Mouse (Mus musculus) splenic B cell, adult 2 months (primary cell): ENCODE results near the gene Atp5g3.
A peak's percentile ranks its signal among the peaks of the same experiment; 100 is the strongest.

ENCODE experiments used
- DNase-seq: peaks from one replicate; pipeline ENCODE4 v3.0.0-alpha.2; 2011; ENCODE audit warnings: low read depth, low spot score
- H3K27me3 ChIP-seq: 2 replicates; pipeline ENCODE4 v1.6.1; 2012; ENCODE audit warnings: mild to moderate bottlenecking, low read length, moderate library complexity, mixed read lengths; ENCODE audit not compliant: control insufficient read depth, poor library complexity, insufficient read depth, severe bottlenecking
- H3K36me3 ChIP-seq: 2 replicates; pipeline ENCODE4 v1.6.1; 2012; ENCODE audit warnings: mild to moderate bottlenecking, low read length, moderate library complexity, mixed read lengths; ENCODE audit not compliant: control insufficient read depth, poor library complexity, insufficient read depth, severe bottlenecking

Atp5g3 gene

DNA sequence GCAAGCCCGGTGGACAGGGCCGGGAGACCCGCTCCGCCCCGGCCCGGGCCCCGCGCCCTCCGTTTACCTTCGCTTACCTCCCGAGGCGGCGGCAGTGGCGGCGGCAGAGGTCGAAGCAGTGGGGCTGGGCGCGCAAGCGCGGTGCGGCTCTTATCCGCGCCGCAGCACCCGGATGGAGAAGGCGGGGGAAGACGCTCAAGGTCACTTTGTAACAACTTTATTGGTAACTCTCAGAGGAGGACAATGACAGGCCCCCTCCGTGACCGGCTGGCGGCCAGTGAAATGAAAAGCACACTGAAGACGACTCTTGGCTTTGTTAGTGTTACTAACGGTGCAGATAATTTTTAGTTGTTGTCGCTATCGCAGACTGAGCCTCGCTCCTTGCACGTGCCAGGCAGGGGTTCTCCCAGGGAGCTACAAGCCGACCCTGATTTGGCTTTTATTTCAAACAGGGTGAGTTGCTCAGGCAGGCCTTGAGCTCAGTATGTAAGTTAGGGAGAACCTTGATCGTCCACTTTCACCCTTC is at the start of gene Atp5g3:
Atp5g3 (minus strand) TSS at position 152 of the 526 bp plus-strand sequence.
- Histone ChIP-seq H3K36me3 (no peaks in the 10 kb centered on the region; the same call in none of the 2 replicates), H3K27me3 (no peaks in the 10 kb centered on the region)
- peak; percentile 94 for DNase-seq

DNA sequence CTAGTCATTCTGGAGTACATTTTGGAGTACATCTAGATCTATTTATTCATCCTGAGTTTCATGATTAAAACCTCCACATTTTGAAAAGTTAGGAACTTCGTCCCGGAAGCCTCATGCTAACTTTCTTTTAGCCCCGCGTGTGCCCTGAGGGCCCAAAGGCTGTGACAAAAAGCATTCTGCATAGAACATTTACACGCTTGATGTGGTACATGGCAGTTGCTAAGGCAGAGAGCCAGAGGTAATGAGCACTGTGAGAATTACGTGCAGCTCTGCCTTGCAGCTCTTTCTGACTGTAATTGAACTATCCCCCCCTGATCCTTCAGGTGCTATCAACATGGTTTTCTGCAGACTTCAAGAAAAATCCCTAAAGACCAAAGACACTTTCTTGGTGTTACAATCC is 47.2 kb upstream of the Atp5g3 start:
- H3K27me3 ChIP-seq = no peaks in the 10 kb centered on the region
- no peak for DNase-seq

DNA sequence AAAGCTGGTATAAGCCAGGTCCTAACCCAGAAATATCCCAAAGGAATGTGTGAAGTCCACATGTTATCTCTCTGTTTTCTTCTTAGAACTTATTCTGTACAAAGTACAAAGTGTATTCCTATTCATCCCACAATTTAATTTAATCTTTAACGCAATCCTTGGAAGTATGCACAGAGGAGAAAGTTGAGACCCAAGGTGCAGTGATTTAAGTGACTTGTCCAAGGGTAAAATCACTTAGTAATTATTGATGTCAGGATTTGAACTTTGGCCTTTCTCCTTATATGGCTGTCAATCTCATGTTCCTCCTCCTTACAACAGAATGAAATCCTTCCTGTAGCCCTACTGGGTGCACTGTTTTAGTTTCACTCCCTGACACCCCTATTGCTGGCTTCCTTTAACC is 42.5 kb upstream of the Atp5g3 start:
- H3K36me3 ChIP-seq = no peaks in the 10 kb centered on the region
- no peak for DNase-seq

More for the DNA sequence above, 47.2 kb upstream of the Atp5g3 start:
- no peaks in the 10 kb centered on the region for H3K36me3 ChIP-seq

DNA sequence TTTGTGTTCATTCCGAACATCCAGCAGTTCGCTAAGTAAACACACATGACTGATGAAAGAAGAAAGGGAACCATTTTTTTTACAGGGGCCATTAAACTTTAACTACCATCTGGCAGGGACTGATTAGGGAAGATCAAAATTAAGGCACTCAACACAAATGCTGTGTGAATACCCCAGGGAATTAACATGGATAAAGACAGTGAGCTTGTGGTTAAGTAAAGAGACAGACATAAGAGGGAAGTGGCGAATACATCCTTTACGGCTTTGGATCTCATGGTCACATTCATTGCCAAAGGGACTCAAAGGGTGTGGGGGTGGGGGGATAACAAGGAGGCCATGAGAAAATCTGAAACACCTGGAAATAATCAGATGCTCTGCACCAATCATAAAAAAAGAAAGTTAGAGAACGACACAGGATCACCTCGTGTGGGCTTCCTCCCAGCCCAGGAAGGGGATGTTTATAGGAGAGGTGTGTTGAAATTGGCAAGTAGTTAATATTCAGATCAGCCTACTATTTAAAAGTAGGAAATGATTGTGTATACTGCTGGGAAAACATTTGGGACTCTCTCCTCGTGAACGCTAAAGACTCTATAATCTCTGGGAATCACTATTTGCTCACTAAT is 41.6 kb upstream of the Atp5g3 start:
- DNase-seq = no peak
- Histone ChIP-seq H3K36me3 (no peaks in the 10 kb centered on the region), H3K27me3 (no peaks in the 10 kb centered on the region)

More for the DNA sequence above, 42.5 kb upstream of the Atp5g3 start:
- H3K27me3 ChIP-seq = no peaks in the 10 kb centered on the region

DNA sequence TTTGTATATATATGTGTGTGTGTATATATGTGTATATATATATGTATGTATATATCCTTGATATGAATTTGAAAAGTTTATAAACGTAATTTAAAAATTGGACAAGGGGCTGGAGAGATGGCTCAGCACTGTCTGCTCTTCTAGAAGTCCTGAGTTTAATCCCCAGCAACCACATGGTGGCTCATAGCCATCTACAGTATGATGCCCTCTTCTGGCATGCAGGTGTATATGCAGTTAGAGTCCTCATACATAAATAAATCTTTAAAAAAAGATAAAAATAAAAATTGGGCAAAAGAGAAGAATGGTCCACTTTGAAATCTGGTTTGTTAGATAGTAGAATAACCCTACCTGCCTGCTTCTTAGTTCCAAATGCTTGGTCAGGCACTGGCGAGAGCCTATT is 36.2 kb upstream of the Atp5g3 start:
- no peak for DNase-seq
- H3K27me3 ChIP-seq = no peaks in the 10 kb centered on the region
- H3K36me3 ChIP-seq = no peaks in the 10 kb centered on the region

DNA sequence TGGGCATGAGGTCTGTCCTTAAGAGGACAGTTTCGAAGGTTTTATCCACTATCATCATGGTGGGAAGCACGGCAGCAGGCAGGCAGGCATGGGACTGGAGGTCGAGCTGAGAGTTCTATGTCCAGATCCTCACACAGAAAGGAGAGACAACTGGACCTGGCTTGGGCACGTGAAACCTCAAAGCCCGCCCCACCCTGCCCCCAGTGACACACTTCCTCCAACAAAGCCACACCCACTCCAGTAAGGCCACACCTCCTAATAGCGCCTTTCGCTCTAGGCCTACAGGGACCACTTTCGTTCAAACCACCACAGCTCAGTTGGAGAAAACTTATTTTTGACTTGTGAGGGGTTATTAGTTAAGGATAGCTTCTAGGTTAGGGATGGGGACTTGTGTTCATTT is 32.6 kb upstream of the Atp5g3 start:
- DNase-seq = no peak
- Histone ChIP-seq H3K36me3 (no peaks in the 10 kb centered on the region), H3K27me3 (no peaks in the 10 kb centered on the region)

DNA sequence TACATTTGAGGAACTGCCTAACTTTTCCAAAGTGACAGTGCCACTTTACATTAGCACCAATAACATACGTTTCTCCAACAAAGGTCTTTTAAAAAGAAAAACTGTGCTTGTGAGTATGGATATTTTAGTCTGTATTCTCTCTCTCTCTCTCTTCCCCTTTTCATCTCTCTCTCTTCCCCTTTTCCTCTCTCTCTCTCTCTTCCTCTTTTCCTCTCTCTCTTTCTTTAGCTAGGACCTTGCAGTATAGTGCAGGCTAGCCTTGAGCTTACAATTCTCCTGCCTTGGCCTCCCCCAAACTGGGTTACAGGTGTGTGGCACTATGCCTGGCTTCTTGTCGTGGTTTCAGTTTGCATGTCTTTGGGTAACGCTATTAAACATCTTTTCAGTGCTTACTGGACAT is 31.7 kb upstream of the Atp5g3 start:
- Histone ChIP-seq H3K36me3 (no peaks in the 10 kb centered on the region), H3K27me3 (no peaks in the 10 kb centered on the region)
- DNase-seq = no peak

DNA sequence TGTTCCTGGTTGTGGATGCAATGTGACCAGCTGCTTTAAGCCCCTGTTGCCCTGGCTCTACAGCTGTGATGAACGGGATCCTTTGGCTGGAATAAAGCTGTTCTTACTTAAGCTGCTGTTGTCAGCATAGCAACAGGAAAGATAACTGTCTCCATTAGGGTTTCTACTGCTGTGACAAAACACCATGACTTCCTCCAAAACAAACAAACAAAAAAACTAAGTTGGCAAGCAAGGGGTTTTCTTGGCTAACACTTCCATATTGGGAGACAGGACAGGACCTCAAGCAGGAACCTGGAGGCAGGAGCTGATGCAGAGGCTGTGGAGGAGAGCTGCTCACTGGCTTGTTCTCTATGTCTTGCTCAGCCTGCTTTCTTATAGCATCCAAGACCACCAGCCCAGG is 30.2 kb upstream of the Atp5g3 start:
- no peak for DNase-seq
- no peaks in the 10 kb centered on the region for H3K27me3 ChIP-seq
- H3K36me3 ChIP-seq = no peaks in the 10 kb centered on the region

DNA sequence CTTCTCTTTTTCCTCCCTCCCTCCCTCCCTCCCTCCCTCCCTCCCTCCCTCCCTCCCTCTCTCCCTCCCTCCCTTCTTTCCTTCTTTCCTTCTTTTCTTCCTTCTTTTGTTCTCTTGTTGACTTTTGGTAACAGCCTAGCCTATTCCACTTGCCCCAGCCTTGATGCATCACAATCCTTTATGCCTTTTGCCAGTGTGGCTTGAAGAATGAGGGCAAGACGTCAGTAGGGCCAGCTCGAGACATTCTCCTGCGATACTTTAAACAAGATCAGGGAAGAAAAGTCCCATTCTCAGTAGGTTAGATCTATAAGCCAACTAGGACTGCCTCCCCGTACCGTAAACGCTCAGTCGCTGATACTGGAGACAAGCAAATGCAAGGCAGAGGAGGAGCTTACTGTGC is 29.3 kb upstream of the Atp5g3 start:
- H3K36me3 ChIP-seq = no peaks in the 10 kb centered on the region
- no peaks in the 10 kb centered on the region for H3K27me3 ChIP-seq
- no peak for DNase-seq

DNA sequence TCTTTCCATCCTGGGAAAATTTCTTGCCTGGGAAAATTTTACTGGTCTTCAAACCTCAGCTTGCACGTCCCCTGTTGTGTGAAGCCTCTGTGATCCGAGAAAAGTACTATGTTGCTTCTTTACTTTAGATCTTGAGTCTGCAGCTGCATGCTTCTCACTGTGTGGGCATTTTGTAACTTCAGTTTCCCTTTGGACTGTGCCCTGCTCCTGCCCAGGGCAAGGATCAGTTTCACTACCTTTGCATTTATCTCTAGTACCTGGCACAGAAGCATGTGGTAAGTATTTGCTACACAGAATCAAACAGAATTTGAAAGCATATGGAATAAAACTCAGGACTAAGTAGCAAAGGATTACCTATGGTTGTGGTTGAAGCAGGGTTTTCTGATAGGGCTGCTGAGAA is 27.8 kb upstream of the Atp5g3 start:
- Histone ChIP-seq H3K36me3 (no peaks in the 10 kb centered on the region), H3K27me3 (no peaks in the 10 kb centered on the region)
- no peak for DNase-seq

DNA sequence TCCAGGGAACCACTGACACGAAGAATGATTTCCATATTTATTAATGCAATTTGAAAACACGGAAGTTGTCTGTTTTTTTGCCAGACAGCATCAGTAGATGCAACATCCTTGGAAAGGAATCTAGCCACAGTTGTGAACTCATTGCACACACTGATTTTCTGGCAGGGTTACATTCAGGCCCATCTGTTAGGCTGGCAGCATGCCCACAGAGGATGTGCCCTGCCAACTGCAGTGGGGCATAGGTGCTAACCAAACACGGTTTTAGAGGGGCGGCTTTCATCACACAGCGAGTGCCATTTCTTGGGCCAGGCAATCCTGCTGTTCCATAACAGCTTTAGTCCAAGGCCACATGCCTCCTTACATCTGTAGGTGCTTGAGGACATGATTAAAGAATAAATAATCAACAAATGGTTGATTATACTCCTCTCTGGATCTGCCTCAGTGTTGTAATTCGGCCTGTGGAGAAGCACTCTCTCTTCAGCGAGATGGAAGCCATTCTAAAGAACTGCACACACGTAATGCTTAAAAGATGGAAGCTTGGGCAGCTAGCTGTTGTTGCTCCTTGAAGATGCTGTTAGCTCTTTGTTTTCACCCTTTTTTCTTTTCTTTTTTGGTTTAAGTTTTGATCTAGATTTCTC is 21.7 kb upstream of the Atp5g3 start:
- DNase-seq = no peak
- Histone ChIP-seq H3K36me3 (no peaks in the 10 kb centered on the region), H3K27me3 (no peaks in the 10 kb centered on the region)

DNA sequence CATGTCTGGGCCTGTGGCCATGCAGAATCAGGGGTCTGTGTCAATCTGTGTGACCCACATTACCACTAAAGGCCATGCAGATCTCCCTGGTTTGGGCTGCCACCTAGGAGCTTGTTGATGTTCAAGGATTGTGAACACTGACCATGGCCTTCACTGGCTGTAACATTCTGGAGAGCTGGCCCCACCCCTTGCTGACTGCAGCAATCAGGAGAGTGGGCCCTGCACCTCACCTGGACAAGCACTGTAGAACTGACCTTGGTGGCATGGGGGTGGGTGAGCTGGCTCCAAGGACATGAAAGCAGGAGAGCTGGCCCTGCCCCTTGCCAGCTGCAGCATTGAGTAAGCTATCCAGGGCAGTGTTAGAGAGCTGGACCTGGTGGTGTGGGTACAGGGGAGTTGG is 16.6 kb upstream of the Atp5g3 start:
- H3K36me3 ChIP-seq = no peaks in the 10 kb centered on the region
- H3K27me3 ChIP-seq = no peaks in the 10 kb centered on the region
- no peak for DNase-seq

DNA sequence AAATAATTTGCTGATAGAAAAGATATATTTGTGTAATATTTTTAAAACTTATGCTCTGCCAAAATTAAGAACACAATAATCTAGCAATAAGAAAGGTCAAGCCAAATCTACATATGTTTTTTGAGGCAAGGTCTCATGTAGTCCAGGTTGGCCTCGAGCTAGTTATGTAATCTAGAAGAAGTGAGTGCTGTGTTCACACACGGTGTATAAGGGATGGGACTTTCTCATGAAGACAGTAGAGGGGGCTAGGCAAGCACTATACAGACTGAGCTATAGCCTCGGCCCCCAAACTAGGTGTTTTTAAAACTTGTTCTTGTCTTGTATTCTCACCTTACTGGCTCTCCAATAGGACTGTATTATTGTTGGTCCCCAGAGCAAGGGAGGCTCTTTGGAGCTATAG is 14.4 kb upstream of the Atp5g3 start:
- DNase-seq = no peak
- Histone ChIP-seq H3K27me3 (no peaks in the 10 kb centered on the region), H3K36me3 (no peaks in the 10 kb centered on the region)

DNA sequence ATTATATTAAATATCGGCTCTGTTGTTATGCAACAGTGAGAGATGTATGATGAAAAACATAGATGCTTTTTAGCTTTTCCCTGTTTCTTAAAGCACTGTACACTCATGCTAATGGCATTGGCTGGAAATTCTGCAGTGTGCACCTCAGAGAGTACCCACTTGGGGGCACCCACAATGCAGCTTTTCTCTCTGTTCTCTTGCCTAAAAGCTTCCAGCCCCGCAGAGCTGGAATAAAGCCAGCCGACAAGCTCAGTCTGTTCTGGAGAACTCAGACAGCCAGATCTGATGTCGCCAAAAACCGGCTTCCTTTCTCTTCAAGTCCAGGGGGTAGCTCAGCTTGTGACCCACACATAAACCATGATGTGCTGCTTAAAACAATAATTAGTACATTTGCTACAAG is 14.0 kb upstream of the Atp5g3 start:
- DNase-seq = no peak
- Histone ChIP-seq H3K36me3 (no peaks in the 10 kb centered on the region), H3K27me3 (no peaks in the 10 kb centered on the region)

DNA sequence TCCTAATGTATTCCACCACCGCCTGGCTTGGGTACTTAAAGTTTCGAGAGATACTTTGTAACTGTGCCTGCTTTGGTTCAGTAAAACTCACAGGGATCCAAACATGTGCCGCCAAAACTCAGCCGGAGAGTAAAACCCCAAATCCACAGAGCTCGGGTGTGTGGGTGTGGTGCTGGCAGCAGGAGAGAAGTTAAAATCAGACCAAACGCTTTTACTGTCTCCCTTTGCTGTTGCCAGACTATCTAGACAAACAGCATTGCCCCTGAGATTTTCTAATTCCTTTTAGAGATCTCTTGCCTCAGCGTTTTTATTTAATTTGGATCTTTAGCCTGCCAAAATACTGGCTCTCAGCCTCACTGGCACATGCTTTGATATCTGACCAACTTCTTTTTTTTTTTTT is 8.5 kb upstream of the Atp5g3 start:
- Histone ChIP-seq H3K27me3 (no peaks in the 10 kb centered on the region), H3K36me3 (no peaks in the 10 kb centered on the region)
- no peak for DNase-seq
